27 mouse cellular contexts compared by ENCODE assay signal in the genomic region with DNA sequence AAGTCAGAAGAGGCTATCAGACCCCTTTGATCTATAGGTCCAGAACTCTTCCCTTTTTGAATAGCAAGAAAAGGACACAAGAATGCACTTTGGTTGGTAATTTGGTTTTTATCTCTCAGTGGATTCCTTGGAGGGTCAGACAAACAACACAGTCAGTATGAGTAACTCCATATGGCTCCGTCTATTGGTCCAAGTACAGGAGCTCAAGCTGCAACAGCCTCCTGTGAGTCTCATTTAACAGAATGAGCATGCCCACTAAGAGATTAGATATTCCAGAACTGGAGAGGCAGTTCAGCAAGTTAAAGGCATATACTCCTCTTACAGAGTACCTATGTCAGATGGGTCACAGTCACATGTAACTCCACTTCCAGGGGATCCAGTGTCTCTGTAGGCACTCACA. TPM values are rescaled to one million over a fixed set of nuclear protein-coding genes. Genes with fewer than 3 reads are reported as not detected.
DNase-seq lines count a peak whose midpoint lies in the region; ATAC-seq and TF ChIP-seq lines count a peak whose summit lies in the region.
"Had no signal": no experiment of that assay in that cellular context is flagged by ENCODE, and none has a peak within 500 bp of the region (broad histone marks: within the 10 kb centered on the region; RNA-seq: fewer than 3 reads in every experiment).

No protein-coding gene starts in this region.

- H3K36me3 ChIP-seq in heart, adult 2 months (ENCODE audit: control insufficient read depth, insufficient read depth, low read length) = peaks cover 3% of the 10 kb centered on the region; the same call in 1 of the 2 replicates
- no peaks in the 10 kb centered on the region for H3K36me3 ChIP-seq in heart, postnatal 0 days (replicated peaks; ENCODE audit: control insufficient read depth, insufficient read depth, low read length)
- H3K36me3 ChIP-seq: G1E had no signal

- no peak for TF ChIP-seq EP300 in heart, adult 2 months (IDR thresholded peaks at IDR 0.05; ENCODE audit: insufficient read depth, low read depth, low read length)
- no peak for TF ChIP-seq EP300 in heart, postnatal 0 days (IDR thresholded peaks at IDR 0.05; ENCODE audit: low read depth)

- TF ChIP-seq CTCF in heart, adult 2 months (IDR thresholded peaks at IDR 0.05) = no peak
- TF ChIP-seq CTCF in heart, postnatal 0 days (IDR thresholded peaks at IDR 0.05; ENCODE audit: low read depth) = no peak

- peaks cover 2% of the 10 kb centered on the region; the same call in 1 of the 2 replicates for H3K4me1 ChIP-seq in heart, adult 2 months (ENCODE audit: control insufficient read depth, insufficient read depth, low read length)
- H3K4me1 ChIP-seq in heart, postnatal 0 days (ENCODE audit: control insufficient read depth, insufficient read depth) = peaks cover 8% of the 10 kb centered on the region
- H3K4me1 ChIP-seq: embryonic facial prominence, embryonic 13.5 days; embryonic facial prominence, embryonic 15.5 days; forebrain, embryonic 12.5 days had no signal

- intact Hi-C loops in heart, adult 2 months (cut with DNase I) = no loop called here

- no peak overlapping the region for H3K9ac ChIP-seq in heart, adult 2 months (ENCODE audit: low read depth, low read length)
- no peak overlapping the region for H3K9ac ChIP-seq in heart, postnatal 0 days (replicated peaks; ENCODE audit: low read depth, low read length)
- H3K9ac ChIP-seq: embryonic facial prominence, embryonic 13.5 days; embryonic facial prominence, embryonic 15.5 days; forebrain, embryonic 12.5 days had no signal

- DNase-seq in heart, adult 11 months = peak; percentile 85
- no peak for DNase-seq in heart, adult 2 months
- DNase-seq in heart, postnatal 0 days (ENCODE audit: low spot score) = peak; percentile 8
- DNase-seq in heart, postnatal 4 days = no peak
- DNase-seq in NIH3T3 (ENCODE audit: low read depth) = peak; percentile 10
- DNase-seq: adrenal gland, postnatal 10 days; adrenal gland, postnatal 25 days; B cell, adult 2 months; cerebellum, adult 11 months; cerebellum, adult 18-20 months; cerebellum, adult 8-10 months; cerebellum, adult 9-11 months; cerebellum, postnatal 14 days; cerebellum, postnatal 36 days; embryo, embryonic 11 days had no signal

- ATAC-seq in heart, postnatal 0 days (ENCODE audit: insufficient read depth, low read depth) = no peak
- ATAC-seq: CD4-positive, CD25-positive, alpha-beta regulatory T cell, adult 4 months; forebrain, embryonic 14.5 days; forebrain, embryonic 16.5 days had no signal

- WGBS in heart, adult 2 months = 74% methylated on average over 1 of the region's 1 CpGs
- 48% methylated on average over 1 of the region's 1 CpGs for WGBS in heart, postnatal 0 days

- TF ChIP-seq POLR2A in heart, adult 2 months (IDR thresholded peaks at IDR 0.05; ENCODE audit: insufficient read depth, low read depth, low read length) = no peak

- H3K4me3 ChIP-seq in heart, adult 2 months = no peak overlapping the region
- H3K4me3 ChIP-seq in heart, postnatal 0 days (ENCODE audit: low read depth, low read length) = no peak overlapping the region
- H3K4me3 ChIP-seq: embryonic facial prominence, embryonic 13.5 days; embryonic facial prominence, embryonic 15.5 days; erythroblast, embryonic 14.5 days; forebrain, embryonic 10.5 days; forebrain, embryonic 12.5 days had no signal

- H3K79me2 ChIP-seq in heart, adult 2 months (replicated peaks; ENCODE audit: control insufficient read depth, insufficient read depth, low read length) = no peaks in the 10 kb centered on the region

- no peak overlapping the region for H3K27ac ChIP-seq in heart, adult 2 months
- no peak overlapping the region for H3K27ac ChIP-seq in heart, postnatal 0 days (ENCODE audit: low read depth)
- H3K27ac ChIP-seq: embryonic facial prominence, embryonic 13.5 days; embryonic facial prominence, embryonic 15.5 days; forebrain, embryonic 10.5 days; forebrain, embryonic 12.5 days had no signal

- H3K4me2 ChIP-seq in heart, postnatal 0 days (ENCODE audit: low read depth, low read length) = no peak overlapping the region
- H3K4me2 ChIP-seq: embryonic facial prominence, embryonic 13.5 days; embryonic facial prominence, embryonic 15.5 days; forebrain, embryonic 12.5 days had no signal

- no peaks in the 10 kb centered on the region for H3K27me3 ChIP-seq in heart, adult 2 months (ENCODE audit: control insufficient read depth, insufficient read depth, low read length)
- no peaks in the 10 kb centered on the region for H3K27me3 ChIP-seq in heart, postnatal 0 days (ENCODE audit: control insufficient read depth, insufficient read depth, low read length)
- H3K27me3 ChIP-seq: CH12.LX; embryonic facial prominence, embryonic 13.5 days; embryonic facial prominence, embryonic 15.5 days; forebrain, embryonic 12.5 days had no signal

- H3K9me3 ChIP-seq in heart, postnatal 0 days (replicated peaks; ENCODE audit: control insufficient read depth, low read length) = no peaks in the 10 kb centered on the region
- H3K9me3 ChIP-seq: embryonic facial prominence, embryonic 13.5 days; embryonic facial prominence, embryonic 15.5 days; forebrain, embryonic 10.5 days; forebrain, embryonic 12.5 days; G1E had no signal

RNA-seq across cellular contexts. Expression of gene Rif1, which starts 15.5 kb away (rescaled TPM):
- total RNA-seq in heart, adult 2 months (2021) = 10 to 100 TPM; 19.3 to 21.9 TPM
- polyA plus RNA-seq in heart, adult 2 months (2012; rRNA removed) = 2.4 and 4.2 TPM in 2 replicates
- total RNA-seq in heart, postnatal 0 days (2014; rRNA removed; ENCODE audit: low replicate concordance) = 13.6 and 19.9 TPM in 2 replicates
- 11.3 and 14.3 TPM in 2 replicates for polyA plus RNA-seq in heart, postnatal 0 days (2015; fragmentation: Nextera tagmentation; extraction: Ambion mirVana)
- 10 to 100 TPM; 34.2 to 35.8 TPM for total RNA-seq in heart, postnatal 4 days (2021)

RNA-seq across cellular contexts. Expression of gene Tnfaip6, which starts 19.3 kb away (rescaled TPM):
- 1 to 10 TPM; 1.1 TPM for total RNA-seq in heart, adult 2 months (2021)
- 0.41 and 1.1 TPM in 2 replicates for polyA plus RNA-seq in heart, adult 2 months (2012; rRNA removed)
- 1.7 and 2.0 TPM in 2 replicates for total RNA-seq in heart, postnatal 0 days (2014; rRNA removed; ENCODE audit: low replicate concordance)
- 3.3 and 3.7 TPM in 2 replicates for polyA plus RNA-seq in heart, postnatal 0 days (2015; fragmentation: Nextera tagmentation; extraction: Ambion mirVana)
- total RNA-seq in heart, postnatal 4 days (2021) = 1 to 10 TPM; 4.2 to 4.4 TPM
- total RNA-seq: adrenal gland, postnatal 25 days; common myeloid progenitor, adult 5-6 weeks; G1E had no signal
- polyA plus RNA-seq: adrenal gland, adult 2 months; CD4-positive, CD25-positive, alpha-beta regulatory T cell, adult 4 months; erythroblast, embryonic 14.5 days; G1E had no signal

Comparison
In these comparisons a context has a peak if more than half of its experiments do, and no peak if none do; other contexts are left out.
1. DNase-seq: peak in heart, adult 11 months (single experiment), heart, postnatal 0 days (single experiment) and NIH3T3 (single experiment); none in heart, adult 2 months (0 of 2) and heart, postnatal 4 days (single experiment).